Mouse (Mus musculus): ENCODE data around the gene Pbx1.

- 0 out of 2 replicates have a peak, but pooled peaks have one; percentile 6 for TF ChIP-seq CTCF (conservative IDR thresholded peaks at IDR 0.05; ENCODE audit: low read length)
- TF ChIP-seq NANOG (IDR thresholded peaks at IDR 0.05; ENCODE audit: borderline replicate concordance, low read length) = no peak
- no peak for TF ChIP-seq POU5F1 (IDR thresholded peaks at IDR 0.05; ENCODE audit: borderline replicate concordance, low read length)
Measured at GRCm38 (mm10) chr1:168117367-168117766, 314.7 kb downstream of the Pbx1 start.
